Mouse (Mus musculus) olfactory bulb, adult 2 months (tissue): ENCODE measurements around the gene Scaf4.

Experiments
- CTCF ChIP-seq: fragments of 200-500 bp; IDR thresholded peaks from 2 replicates; pipeline ENCODE4 v1.5.1; 2012; ENCODE audit warnings: low read depth, mild to moderate bottlenecking, low read length, moderate library complexity; ENCODE audit not compliant: insufficient read depth
- POLR2A ChIP-seq: fragments of 200-500 bp; IDR thresholded peaks from 2 replicates; pipeline ENCODE4 v1.6.1; 2012; ENCODE audit warnings: mild to moderate bottlenecking, low read depth, low read length, moderate library complexity; ENCODE audit not compliant: insufficient read depth

DNA sequence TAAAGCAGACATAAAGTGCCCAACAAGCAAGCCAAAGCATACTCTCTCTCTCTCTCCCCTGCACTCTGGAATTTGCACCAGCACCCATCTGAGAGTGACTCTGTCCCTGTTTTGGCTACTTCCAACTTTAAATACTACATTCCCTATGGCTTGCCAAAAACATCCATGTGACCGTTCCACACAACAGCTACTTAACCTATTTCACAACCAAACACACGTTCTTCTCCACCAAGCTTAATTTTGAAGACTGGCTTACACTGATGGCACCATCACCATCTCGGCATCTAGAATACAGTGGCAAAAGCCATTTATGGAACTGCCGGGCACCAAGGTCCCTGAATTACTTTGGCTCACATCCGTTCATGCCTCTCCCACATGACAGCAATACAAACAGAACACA, 3.3 kb downstream of the Scaf4 start:
- TF ChIP-seq CTCF (no peak), POLR2A (no peak)
